Mouse (Mus musculus) 3T3-L1 (cell line): ENCODE results near the gene Pcdh15.

Experiments used
- DNase-seq: peaks from one replicate; pipeline ENCODE4 v3.0.0-alpha.2; 2015; ENCODE audit warnings: low read depth, low spot score

The Pcdh15 gene

GRCm38 (mm10) chr10:74305439-74306158 is 1206.5 kb downstream of the Pcdh15 start:
- no peak for DNase-seq

- DNase-seq: no peak
Measured at GRCm38 (mm10) chr10:74307035-74307434, 1207.9 kb downstream of the Pcdh15 start.

GRCm38 (mm10) chr10:74316091-74316490 is 1216.9 kb downstream of the Pcdh15 start:
- no peak for DNase-seq

- no peak for DNase-seq
Measured at GRCm38 (mm10) chr10:74335412-74335811, 1236.3 kb downstream of the Pcdh15 start.

GRCm38 (mm10) chr10:74339247-74340160 is 1240.4 kb downstream of the Pcdh15 start:
- DNase-seq: no peak

- DNase-seq: no peak
Measured at GRCm38 (mm10) chr10:74359526-74359925, 1260.4 kb downstream of the Pcdh15 start.

- no peak for DNase-seq
Measured at GRCm38 (mm10) chr10:74378697-74379096, 1279.6 kb downstream of the Pcdh15 start.

GRCm38 (mm10) chr10:74379276-74380134 is 1280.4 kb downstream of the Pcdh15 start:
- DNase-seq: no peak

- DNase-seq: no peak
Measured at GRCm38 (mm10) chr10:74387538-74388499, 1288.7 kb downstream of the Pcdh15 start.

- DNase-seq: no peak
Measured at GRCm38 (mm10) chr10:74403111-74403510, 1304.0 kb downstream of the Pcdh15 start.

- no peak for DNase-seq
Measured at GRCm38 (mm10) chr10:74414021-74414420, 1314.9 kb downstream of the Pcdh15 start.

- DNase-seq: no peak
Measured at GRCm38 (mm10) chr10:74414945-74415344, 1315.8 kb downstream of the Pcdh15 start.

GRCm38 (mm10) chr10:74415359-74415758 is 1316.2 kb downstream of the Pcdh15 start:
- no peak for DNase-seq

GRCm38 (mm10) chr10:74415949-74416348 is 1316.8 kb downstream of the Pcdh15 start:
- DNase-seq: no peak

GRCm38 (mm10) chr10:74450069-74450468 is 1350.9 kb downstream of the Pcdh15 start:
- no peak for DNase-seq

- peak; percentile 63 for DNase-seq
Measured at GRCm38 (mm10) chr10:74463972-74464371, 1364.8 kb downstream of the Pcdh15 start.

- no peak for DNase-seq
Measured at GRCm38 (mm10) chr10:74480779-74481178, 1381.6 kb downstream of the Pcdh15 start.

GRCm38 (mm10) chr10:74512315-74512714 is 1413.2 kb downstream of the Pcdh15 start:
- DNase-seq: peak; percentile 6

GRCm38 (mm10) chr10:74513743-74514142 is 1414.6 kb downstream of the Pcdh15 start:
- DNase-seq: peak; percentile 4

- peak; percentile 51 for DNase-seq
Measured at GRCm38 (mm10) chr10:74538371-74538770, 1439.2 kb downstream of the Pcdh15 start.
